Mouse (Mus musculus): Measurements from ENCODE around the gene Timp2.

GRCm38 (mm10) chr11:118342400-118342981, 13.0 kb downstream of the Timp2 start, which contains the start of gene Cep295nl:
- TF ChIP-seq CTCF (IDR thresholded peaks at IDR 0.05; ENCODE audit: low read depth, low read length), result no peak
- no peak for TF ChIP-seq TAL1 (conservative IDR thresholded peaks at IDR 0.05; ENCODE audit: low read depth, low read length)

Data from G1E (cell line).